Mouse (Mus musculus) cerebellum, postnatal 10 days (tissue): ENCODE measurements at regions not wholly inside any gene's neighbourhood (a gene's known extent, or its start where the extent isn't known, plus 50 kb on each side); places are given as distances from the start of the nearest gene placed in this dataset.
"Not testable (repeated sequence)": the region's sequence is repeated elsewhere in the genome, so short reads cannot be mapped to it uniquely, and the experiment has no call there.

Experiments used
- DNase-seq, 2 experiments: peaks; one replicate each; pipeline ENCODE4 v3.0.0; 2021; ENCODE audit warnings: mixed read lengths in 2 of 2

- no peak for DNase-seq
These were observed 87.7 kb downstream of the Fam43a start for GRCm38 (mm10) chr16:30687225-30687624.

- no peak for DNase-seq
These were observed 88.2 kb downstream of the Fam43a start for GRCm38 (mm10) chr16:30687682-30688081.

GRCm38 (mm10) chr16:30690531-30690930 lies 91.0 kb downstream of the Fam43a start:
- peak; percentile 71 to 73 for DNase-seq

GRCm38 (mm10) chr16:30691964-30692363 lies 92.4 kb downstream of the Fam43a start:
- DNase-seq, result no peak

GRCm38 (mm10) chr16:30692541-30693141 lies 93.1 kb downstream of the Fam43a start:
- DNase-seq, result no peak

- DNase-seq, result no peak
These were observed 93.7 kb downstream of the Fam43a start for GRCm38 (mm10) chr16:30693206-30693605.

- DNase-seq, result no peak
These were observed 94.5 kb downstream of the Fam43a start for GRCm38 (mm10) chr16:30693839-30694527.

GRCm38 (mm10) chr16:30695691-30696090 lies 96.2 kb downstream of the Fam43a start:
- no peak for DNase-seq

- DNase-seq, result no peak
These were observed 97.7 kb downstream of the Fam43a start for GRCm38 (mm10) chr16:30697209-30697608.

- DNase-seq, result no peak
These were observed 98.3 kb downstream of the Fam43a start for GRCm38 (mm10) chr16:30697806-30698205.

- no peak for DNase-seq
These were observed 104.3 kb downstream of the Fam43a start for GRCm38 (mm10) chr16:30703831-30704230.

GRCm38 (mm10) chr16:30709501-30709900 lies 110.0 kb downstream of the Fam43a start:
- no peak for DNase-seq

GRCm38 (mm10) chr16:30709975-30710374 lies 110.5 kb downstream of the Fam43a start:
- DNase-seq, result no peak

GRCm38 (mm10) chr16:30712570-30712969 lies 113.0 kb downstream of the Fam43a start:
- no peak for DNase-seq

GRCm38 (mm10) chr16:30717577-30717976 lies 118.1 kb downstream of the Fam43a start:
- not testable (repeated sequence) for DNase-seq

GRCm38 (mm10) chr16:30720791-30721190 lies 121.3 kb downstream of the Fam43a start:
- no peak for DNase-seq

- DNase-seq, result no peak
These were observed 121.7 kb downstream of the Fam43a start for GRCm38 (mm10) chr16:30721223-30721622.

- no peak for DNase-seq
These were observed 122.8 kb downstream of the Fam43a start for GRCm38 (mm10) chr16:30722372-30722771.

GRCm38 (mm10) chr16:30724591-30724990 lies 125.1 kb downstream of the Fam43a start:
- DNase-seq, result no peak

GRCm38 (mm10) chr16:30732770-30733415 lies 133.4 kb downstream of the Fam43a start:
- no peak for DNase-seq

GRCm38 (mm10) chr16:30733478-30733877 lies 134.0 kb downstream of the Fam43a start:
- no peak for DNase-seq

- DNase-seq, result no peak
These were observed 135.8 kb downstream of the Fam43a start for GRCm38 (mm10) chr16:30735360-30735759.

GRCm38 (mm10) chr16:30735969-30736368 lies 136.4 kb downstream of the Fam43a start:
- no peak for DNase-seq
